Mouse (Mus musculus): Measurements from ENCODE around the gene Pola2. TPM values are rescaled to one million over a fixed set of nuclear protein-coding genes. Genes with fewer than 3 reads are reported as not detected.
A peak's percentile ranks its signal among the peaks of the same experiment; 100 is the strongest.

Pola2 gene
- polyA plus RNA-seq, 1 experiment, result 115 TPM

DNA sequence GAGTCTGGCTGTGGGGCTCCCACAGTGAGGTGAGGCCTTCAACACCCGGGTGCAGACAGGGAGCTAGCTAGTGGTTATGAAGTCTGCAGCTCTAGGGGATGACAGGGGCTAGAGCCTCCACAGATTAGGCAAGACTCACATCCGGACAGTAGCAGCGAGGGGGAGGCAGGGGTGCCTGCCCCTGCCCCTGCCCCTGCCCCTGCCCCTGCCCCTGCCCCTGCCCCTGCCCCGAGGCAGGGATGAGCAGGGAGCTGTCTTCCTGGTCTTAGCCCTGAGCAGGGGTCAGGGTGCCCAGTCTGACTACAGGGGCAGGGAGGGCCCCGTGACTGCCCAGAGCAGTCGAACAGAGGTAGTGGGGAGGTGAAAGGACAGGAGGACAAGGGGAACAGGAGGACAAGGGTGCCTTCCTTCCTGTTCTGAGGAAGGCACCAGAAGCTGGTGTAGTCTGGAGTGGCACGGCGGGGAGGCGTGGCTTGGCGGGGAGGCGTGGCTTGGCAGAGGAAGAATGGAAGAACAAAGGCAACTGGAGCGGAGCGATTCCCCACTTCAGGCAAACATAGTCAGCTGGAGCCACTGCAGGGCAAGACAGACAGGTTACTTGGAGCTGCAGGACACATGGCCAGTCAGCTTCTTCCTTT lies 24.9 kb upstream of the Pola2 start:
- DNase-seq, result peak; percentile 87
- no peak overlapping the region for H3K4me3 ChIP-seq (ENCODE audit: control insufficient read depth, insufficient read depth, low read length)
- H3K36me3 ChIP-seq (ENCODE audit: control insufficient read depth, insufficient read depth, low read length), result peaks cover 11% of the 10 kb centered on the region
- H3K27me3 ChIP-seq (ENCODE audit: control insufficient read depth, insufficient read depth, low read length), result no peaks in the 10 kb centered on the region
- H3K4me1 ChIP-seq (replicated peaks; ENCODE audit: control insufficient read depth, insufficient read depth, low read length), result peaks cover 10% of the 10 kb centered on the region
- WGBS, result 8% methylated on average over 11 of the region's 13 CpGs
- TF ChIP-seq POLR2A (IDR thresholded peaks at IDR 0.05; ENCODE audit: control insufficient read depth, extremely low read depth, insufficient read depth, low read length, poor library complexity), result no peak
- TF ChIP-seq CTCF (IDR thresholded peaks at IDR 0.05; ENCODE audit: borderline replicate concordance, control insufficient read depth, extremely low read depth, insufficient read depth, low read length, poor library complexity), result peak; percentile 10; the same call in 1 of the 2 replicates
- no peak overlapping the region; the same call in 1 of the 2 replicates for H3K27ac ChIP-seq (ENCODE audit: control insufficient read depth, insufficient read depth, low read length)

DNA sequence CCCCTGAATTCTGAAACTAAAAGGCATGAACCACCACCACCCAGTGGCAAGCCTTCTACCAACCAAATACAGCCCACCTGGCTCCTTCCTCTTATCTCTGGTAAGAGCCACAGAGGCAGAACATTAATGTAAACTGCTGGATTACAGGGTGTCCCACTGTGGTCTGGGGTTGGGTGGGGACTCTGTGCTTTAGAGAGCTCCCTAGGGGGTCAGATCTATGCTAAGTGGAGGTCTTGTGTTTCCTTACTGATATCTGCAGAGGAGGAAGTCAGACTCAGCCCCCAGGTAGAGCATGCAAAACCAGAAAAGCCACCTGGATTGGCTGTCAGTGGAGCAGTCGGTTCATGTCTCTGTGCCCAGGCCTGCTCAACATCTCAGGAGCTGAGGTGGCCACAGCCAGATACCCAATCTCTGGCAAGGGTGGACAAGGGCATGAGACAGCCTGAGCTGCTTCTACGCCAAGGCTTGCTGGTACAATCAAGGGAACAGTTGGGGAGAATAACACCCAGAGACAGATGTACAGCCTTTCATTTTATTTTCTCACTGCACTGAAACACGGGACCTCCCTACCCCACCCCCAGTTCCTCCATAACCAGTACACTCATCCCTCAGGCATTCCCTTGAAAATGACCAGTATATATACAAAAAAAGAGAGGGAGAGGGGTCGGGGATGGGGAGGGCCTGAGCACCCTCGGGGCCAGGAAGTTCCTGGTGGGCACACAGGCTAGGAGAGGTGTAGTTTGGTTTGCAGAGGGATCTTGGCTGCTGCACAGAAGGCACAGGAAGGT lies 24.2 kb upstream of the Pola2 start:
- TF ChIP-seq CTCF (IDR thresholded peaks at IDR 0.05; ENCODE audit: borderline replicate concordance, control insufficient read depth, extremely low read depth, insufficient read depth, low read length, poor library complexity) (no peak), POLR2A (IDR thresholded peaks at IDR 0.05; ENCODE audit: control insufficient read depth, extremely low read depth, insufficient read depth, low read length, poor library complexity) (no peak)
- 40% methylated on average over 5 of the region's 5 CpGs for WGBS
- Histone ChIP-seq H3K4me1 (replicated peaks; ENCODE audit: control insufficient read depth, insufficient read depth, low read length) (peaks cover 10% of the 10 kb centered on the region), H3K36me3 (ENCODE audit: control insufficient read depth, insufficient read depth, low read length) (peaks cover 4% of the 10 kb centered on the region; the same call in 1 of the 2 replicates), H3K27me3 (ENCODE audit: control insufficient read depth, insufficient read depth, low read length) (no peaks in the 10 kb centered on the region), H3K27ac (ENCODE audit: control insufficient read depth, insufficient read depth, low read length) (no peak overlapping the region; the same call in 1 of the 2 replicates), H3K4me3 (ENCODE audit: control insufficient read depth, insufficient read depth, low read length) (no peak overlapping the region)
- no peak for DNase-seq

DNA sequence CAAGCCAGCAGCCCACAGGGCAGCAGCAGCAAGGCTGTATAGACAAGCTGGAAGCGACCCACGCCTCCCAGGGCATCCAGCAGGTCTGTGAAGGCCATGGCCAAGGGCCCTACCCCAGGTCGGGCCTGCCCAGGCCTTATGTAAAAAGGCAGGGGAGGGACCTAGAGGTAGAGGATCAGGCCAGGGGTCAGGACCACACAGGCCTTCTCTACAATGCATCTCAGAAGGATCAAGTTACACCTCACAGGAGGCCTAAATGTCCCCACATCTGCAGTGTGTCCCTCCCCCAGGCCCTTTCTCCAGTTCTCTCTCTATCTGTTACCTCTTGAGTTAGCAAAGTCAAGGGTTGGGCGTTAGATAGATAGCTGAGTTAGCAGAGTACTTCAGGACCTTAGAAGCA lies 22.0 kb upstream of the Pola2 start, which contains the start of gene Slc22a20:
Slc22a20 (minus strand) TSS at position 101 of the 400 bp plus-strand sequence.
- TF ChIP-seq POLR2A (IDR thresholded peaks at IDR 0.05; ENCODE audit: control insufficient read depth, extremely low read depth, insufficient read depth, low read length, poor library complexity), result no peak
- TF ChIP-seq CTCF (IDR thresholded peaks at IDR 0.05; ENCODE audit: borderline replicate concordance, control insufficient read depth, extremely low read depth, insufficient read depth, low read length, poor library complexity), result no peak
- WGBS, result 97% methylated on average over 4 of the region's 4 CpGs
- DNase-seq, result no peak

DNA sequence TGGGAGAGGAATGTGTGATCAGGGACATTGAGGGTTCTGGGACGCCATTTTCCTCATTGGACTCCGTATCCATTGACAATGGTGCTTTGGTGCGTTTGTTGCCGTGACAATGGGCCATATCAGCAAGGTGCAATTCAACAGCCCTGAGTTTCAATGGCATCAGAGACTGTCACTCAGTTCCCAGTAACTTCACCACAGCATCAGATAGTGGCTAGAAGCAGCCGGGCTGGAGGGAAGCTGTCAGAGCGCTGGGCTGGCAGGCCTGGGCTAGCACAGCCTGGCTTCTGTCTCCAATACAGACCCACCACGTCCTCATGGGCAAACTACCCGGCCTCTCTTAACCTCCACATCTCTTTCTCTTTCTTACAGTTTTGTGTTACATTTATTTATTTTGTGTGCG lies 16.5 kb upstream of the Pola2 start:
- WGBS, result 90% methylated on average over 9 of the region's 9 CpGs
- no peak overlapping the region for H3K4me3 ChIP-seq (ENCODE audit: control insufficient read depth, insufficient read depth, low read length)

More for the DNA sequence above, 22.0 kb upstream of the Pola2 start, which contains the start of gene Slc22a20:
- H3K4me3 ChIP-seq (ENCODE audit: control insufficient read depth, insufficient read depth, low read length), result no peak within 1 kb of the TSS
- no peaks in the 10 kb centered on the region for H3K36me3 ChIP-seq (ENCODE audit: control insufficient read depth, insufficient read depth, low read length)
- peaks cover 10% of the 10 kb centered on the region for H3K4me1 ChIP-seq (replicated peaks; ENCODE audit: control insufficient read depth, insufficient read depth, low read length)
- no peaks in the 10 kb centered on the region for H3K27me3 ChIP-seq (ENCODE audit: control insufficient read depth, insufficient read depth, low read length)
- H3K27ac ChIP-seq (ENCODE audit: control insufficient read depth, insufficient read depth, low read length), result no peak within 1 kb of the TSS

DNA sequence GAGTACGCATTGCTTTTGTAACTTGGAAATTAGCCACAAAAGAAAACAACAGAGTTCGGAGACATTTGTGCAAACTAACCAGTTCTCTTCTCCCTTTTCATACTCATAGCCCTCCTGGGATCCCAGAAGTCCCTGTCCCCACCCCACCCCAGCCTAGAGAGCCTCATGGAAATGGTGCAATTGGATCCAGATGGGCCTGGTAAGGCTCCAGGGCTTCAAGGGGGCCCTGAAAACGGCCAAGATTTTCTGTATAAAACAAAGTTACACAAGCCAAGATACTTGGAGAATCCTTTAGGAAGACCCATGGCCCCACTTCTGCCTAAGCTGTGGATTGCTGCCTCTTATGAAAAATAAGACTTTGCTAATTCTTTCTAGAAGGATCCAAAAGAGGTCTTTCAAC lies 13.7 kb upstream of the Pola2 start:
- DNase-seq, result no peak
- Histone ChIP-seq H3K36me3 (ENCODE audit: control insufficient read depth, insufficient read depth, low read length) (no peaks in the 10 kb centered on the region), H3K27ac (ENCODE audit: control insufficient read depth, insufficient read depth, low read length) (no peak overlapping the region), H3K27me3 (ENCODE audit: control insufficient read depth, insufficient read depth, low read length) (no peaks in the 10 kb centered on the region), H3K4me1 (replicated peaks; ENCODE audit: control insufficient read depth, insufficient read depth, low read length) (no peaks in the 10 kb centered on the region), H3K4me3 (ENCODE audit: control insufficient read depth, insufficient read depth, low read length) (no peak overlapping the region)
- no peak for TF ChIP-seq POLR2A (IDR thresholded peaks at IDR 0.05; ENCODE audit: control insufficient read depth, extremely low read depth, insufficient read depth, low read length, poor library complexity)
- no peak for TF ChIP-seq CTCF (IDR thresholded peaks at IDR 0.05; ENCODE audit: borderline replicate concordance, control insufficient read depth, extremely low read depth, insufficient read depth, low read length, poor library complexity)
- WGBS, result 90% methylated on average over 3 of the region's 3 CpGs

More for the DNA sequence above, 16.5 kb upstream of the Pola2 start:
- no peaks in the 10 kb centered on the region for H3K4me1 ChIP-seq (replicated peaks; ENCODE audit: control insufficient read depth, insufficient read depth, low read length)
- no peak overlapping the region for H3K27ac ChIP-seq (ENCODE audit: control insufficient read depth, insufficient read depth, low read length)
- no peak for DNase-seq
- H3K27me3 ChIP-seq (ENCODE audit: control insufficient read depth, insufficient read depth, low read length), result no peaks in the 10 kb centered on the region
- TF ChIP-seq CTCF (IDR thresholded peaks at IDR 0.05; ENCODE audit: borderline replicate concordance, control insufficient read depth, extremely low read depth, insufficient read depth, low read length, poor library complexity) (no peak), POLR2A (IDR thresholded peaks at IDR 0.05; ENCODE audit: control insufficient read depth, extremely low read depth, insufficient read depth, low read length, poor library complexity) (no peak)
- no peaks in the 10 kb centered on the region for H3K36me3 ChIP-seq (ENCODE audit: control insufficient read depth, insufficient read depth, low read length)

DNA sequence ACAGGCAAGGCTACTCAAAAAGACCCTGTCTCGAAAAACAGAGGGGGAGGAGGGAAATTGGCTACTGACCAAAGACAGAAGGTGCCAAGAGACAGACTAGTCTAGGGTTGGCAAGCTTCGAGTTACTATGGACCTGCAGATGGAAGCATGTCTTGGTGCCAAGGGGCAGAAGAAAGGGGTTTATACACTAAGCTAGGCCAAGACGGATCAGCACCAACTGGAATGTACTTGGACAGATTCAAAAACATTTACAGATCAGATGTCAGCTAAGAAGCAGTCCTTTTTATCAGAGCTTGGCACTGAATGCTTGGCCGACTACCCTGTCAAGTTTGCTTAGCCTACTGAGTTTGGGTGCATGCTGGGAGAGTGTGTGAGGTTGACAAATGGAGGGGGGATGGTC lies 11.7 kb upstream of the Pola2 start:
- no peaks in the 10 kb centered on the region for H3K36me3 ChIP-seq (ENCODE audit: control insufficient read depth, insufficient read depth, low read length)
- H3K4me3 ChIP-seq (ENCODE audit: control insufficient read depth, insufficient read depth, low read length), result no peak overlapping the region
- 89% methylated on average over 4 of the region's 4 CpGs for WGBS
- TF ChIP-seq CTCF (IDR thresholded peaks at IDR 0.05; ENCODE audit: borderline replicate concordance, control insufficient read depth, extremely low read depth, insufficient read depth, low read length, poor library complexity) (no peak), POLR2A (IDR thresholded peaks at IDR 0.05; ENCODE audit: control insufficient read depth, extremely low read depth, insufficient read depth, low read length, poor library complexity) (no peak)
- no peaks in the 10 kb centered on the region for H3K27me3 ChIP-seq (ENCODE audit: control insufficient read depth, insufficient read depth, low read length)
- no peak overlapping the region for H3K27ac ChIP-seq (ENCODE audit: control insufficient read depth, insufficient read depth, low read length)
- no peak for DNase-seq
- no peaks in the 10 kb centered on the region for H3K4me1 ChIP-seq (replicated peaks; ENCODE audit: control insufficient read depth, insufficient read depth, low read length)

Data from thymus, adult 2 months (tissue).